Mouse (Mus musculus): ENCODE measurements around the gene Atrnl1. TPM values are rescaled to one million over a fixed set of nuclear protein-coding genes. Genes with fewer than 3 reads are reported as not detected.

Gene Atrnl1
- polyA plus RNA-seq, 1 experiment from 2014 or later: 8.2 TPM

GRCm38 (mm10) chr19:58120661-58121060 lies 509.8 kb downstream of the Atrnl1 start:
- Histone ChIP-seq H3K9ac (replicated peaks) (no peak overlapping the region), H3K4me2 (no peak overlapping the region), H3K4me1 (replicated peaks) (peaks cover 53% of the 10 kb centered on the region), H3K4me3 (replicated peaks) (no peak overlapping the region), H3K27me3 (peaks cover 14% of the 10 kb centered on the region), H3K36me3 (no peaks in the 10 kb centered on the region), H3K27ac (no peak overlapping the region), H3K9me3 (no peaks in the 10 kb centered on the region)
- WGBS: 84% methylated on average over 9 of the region's 9 CpGs
- no peak for ATAC-seq (ENCODE audit: insufficient number of reproducible peaks, insufficient read depth, low FRiP score, low TSS enrichment, low read depth)

- no peak overlapping the region for H3K27ac ChIP-seq
- H3K4me1 ChIP-seq (replicated peaks): peaks cover 63% of the 10 kb centered on the region
- H3K4me2 ChIP-seq: no peak overlapping the region
- peak; percentile 58 for ATAC-seq (ENCODE audit: insufficient number of reproducible peaks, insufficient read depth, low FRiP score, low TSS enrichment, low read depth)
- peaks cover 19% of the 10 kb centered on the region for H3K27me3 ChIP-seq
- no peaks in the 10 kb centered on the region for H3K36me3 ChIP-seq
- no peak overlapping the region for H3K4me3 ChIP-seq (replicated peaks)
- no peaks in the 10 kb centered on the region for H3K9me3 ChIP-seq
- H3K9ac ChIP-seq (replicated peaks): no peak overlapping the region
- 7% methylated on average over 6 of the region's 6 CpGs for WGBS
Measured at GRCm38 (mm10) chr19:58121628-58122027, 510.8 kb downstream of the Atrnl1 start.

- no peak overlapping the region for H3K4me3 ChIP-seq (replicated peaks)
- ATAC-seq (ENCODE audit: insufficient number of reproducible peaks, insufficient read depth, low FRiP score, low TSS enrichment, low read depth): no peak
- peaks cover 64% of the 10 kb centered on the region for H3K4me1 ChIP-seq (replicated peaks)
- H3K9ac ChIP-seq (replicated peaks): no peak overlapping the region
- no peaks in the 10 kb centered on the region for H3K36me3 ChIP-seq
- H3K27me3 ChIP-seq: peaks cover 22% of the 10 kb centered on the region
- 88% methylated on average over 3 of the region's 3 CpGs for WGBS
- no peak overlapping the region for H3K4me2 ChIP-seq
- no peak overlapping the region for H3K27ac ChIP-seq
- H3K9me3 ChIP-seq: no peaks in the 10 kb centered on the region
Measured at GRCm38 (mm10) chr19:58123620-58124019, 512.8 kb downstream of the Atrnl1 start.

GRCm38 (mm10) chr19:58124566-58124965 lies 513.7 kb downstream of the Atrnl1 start:
- 38% methylated on average over 5 of the region's 5 CpGs for WGBS
- Histone ChIP-seq H3K27ac (no peak overlapping the region), H3K27me3 (peaks cover 22% of the 10 kb centered on the region), H3K9me3 (peaks cover 2% of the 10 kb centered on the region), H3K4me1 (replicated peaks) (peaks cover 55% of the 10 kb centered on the region), H3K4me2 (no peak overlapping the region), H3K9ac (replicated peaks) (no peak overlapping the region), H3K4me3 (replicated peaks) (no peak overlapping the region), H3K36me3 (no peaks in the 10 kb centered on the region)
- ATAC-seq (ENCODE audit: insufficient number of reproducible peaks, insufficient read depth, low FRiP score, low TSS enrichment, low read depth): no peak

- Histone ChIP-seq H3K4me2 (peak overlapping the region; percentile 45), H3K4me3 (replicated peaks) (no peak overlapping the region; the same call in 1 of the 2 replicates), H3K4me1 (replicated peaks) (peaks cover 51% of the 10 kb centered on the region), H3K27ac (no peak overlapping the region), H3K9ac (replicated peaks) (no peak overlapping the region), H3K9me3 (peaks cover 6% of the 10 kb centered on the region), H3K36me3 (no peaks in the 10 kb centered on the region), H3K27me3 (peaks cover 22% of the 10 kb centered on the region)
- WGBS: 16% methylated on average over 14 of the region's 14 CpGs
- ATAC-seq (ENCODE audit: insufficient number of reproducible peaks, insufficient read depth, low FRiP score, low TSS enrichment, low read depth): no peak
Measured at GRCm38 (mm10) chr19:58125010-58125409, 514.2 kb downstream of the Atrnl1 start.

GRCm38 (mm10) chr19:58131896-58132295 lies 521.1 kb downstream of the Atrnl1 start:
- Histone ChIP-seq H3K27me3 (0 out of 2 replicates have a peak, but pooled peaks cover under 1% of the 10 kb centered on the region), H3K4me1 (replicated peaks) (peaks cover 4% of the 10 kb centered on the region; the same call in 1 of the 2 replicates), H3K4me3 (replicated peaks) (no peak overlapping the region), H3K27ac (no peak overlapping the region), H3K4me2 (no peak overlapping the region), H3K36me3 (peaks cover 23% of the 10 kb centered on the region), H3K9me3 (peaks cover 7% of the 10 kb centered on the region), H3K9ac (replicated peaks) (no peak overlapping the region)
- no peak for ATAC-seq (ENCODE audit: insufficient number of reproducible peaks, insufficient read depth, low FRiP score, low TSS enrichment, low read depth)
- WGBS: 94% methylated on average over 9 of the region's 9 CpGs

GRCm38 (mm10) chr19:58140191-58140784 lies 529.5 kb downstream of the Atrnl1 start:
- 0 out of 2 replicates have a peak, but pooled peaks cover 7% of the 10 kb centered on the region for H3K36me3 ChIP-seq
- ATAC-seq (ENCODE audit: insufficient number of reproducible peaks, insufficient read depth, low FRiP score, low TSS enrichment, low read depth): no peak
- H3K27me3 ChIP-seq: no peaks in the 10 kb centered on the region
- H3K4me1 ChIP-seq (replicated peaks): peaks cover 2% of the 10 kb centered on the region
- no peak overlapping the region for H3K4me3 ChIP-seq (replicated peaks)
- H3K4me2 ChIP-seq: no peak overlapping the region
- H3K9ac ChIP-seq (replicated peaks): no peak overlapping the region
- H3K9me3 ChIP-seq: no peaks in the 10 kb centered on the region
- H3K27ac ChIP-seq: no peak overlapping the region
- 30% methylated on average over 13 of the region's 13 CpGs for WGBS

- Histone ChIP-seq H3K4me2 (no peak overlapping the region), H3K9me3 (no peaks in the 10 kb centered on the region), H3K36me3 (no peaks in the 10 kb centered on the region), H3K9ac (replicated peaks) (no peak overlapping the region), H3K27me3 (no peaks in the 10 kb centered on the region), H3K4me3 (replicated peaks) (no peak overlapping the region), H3K4me1 (replicated peaks) (peaks cover 16% of the 10 kb centered on the region), H3K27ac (no peak overlapping the region)
- 88% methylated on average over 7 of the region's 7 CpGs for WGBS
- no peak for ATAC-seq (ENCODE audit: insufficient number of reproducible peaks, insufficient read depth, low FRiP score, low TSS enrichment, low read depth)
Measured at GRCm38 (mm10) chr19:58143853-58144454, 533.1 kb downstream of the Atrnl1 start.

GRCm38 (mm10) chr19:58145521-58145920 lies 534.7 kb downstream of the Atrnl1 start:
- WGBS: 53% methylated on average over 9 of the region's 9 CpGs

GRCm38 (mm10) chr19:58151257-58151656 lies 540.4 kb downstream of the Atrnl1 start:
- H3K27ac ChIP-seq: no peak overlapping the region
- no peaks in the 10 kb centered on the region for H3K27me3 ChIP-seq
- H3K4me2 ChIP-seq: no peak overlapping the region
- peaks cover 6% of the 10 kb centered on the region; the same call in 1 of the 2 replicates for H3K4me1 ChIP-seq (replicated peaks)
- 87% methylated on average over 7 of the region's 7 CpGs for WGBS
- no peaks in the 10 kb centered on the region for H3K9me3 ChIP-seq
- no peak overlapping the region for H3K9ac ChIP-seq (replicated peaks)
- H3K4me3 ChIP-seq (replicated peaks): no peak overlapping the region
- no peaks in the 10 kb centered on the region for H3K36me3 ChIP-seq
- no peak for ATAC-seq (ENCODE audit: insufficient number of reproducible peaks, insufficient read depth, low FRiP score, low TSS enrichment, low read depth)

More at GRCm38 (mm10) chr19:58145521-58145920, 534.7 kb downstream of the Atrnl1 start:
- H3K27me3 ChIP-seq: no peaks in the 10 kb centered on the region
- ATAC-seq (ENCODE audit: insufficient number of reproducible peaks, insufficient read depth, low FRiP score, low TSS enrichment, low read depth): no peak
- no peaks in the 10 kb centered on the region for H3K36me3 ChIP-seq
- no peak overlapping the region for H3K4me2 ChIP-seq
- peaks cover 17% of the 10 kb centered on the region for H3K4me1 ChIP-seq (replicated peaks)
- H3K9ac ChIP-seq (replicated peaks): no peak overlapping the region
- no peaks in the 10 kb centered on the region for H3K9me3 ChIP-seq
- H3K4me3 ChIP-seq (replicated peaks): no peak overlapping the region
- no peak overlapping the region for H3K27ac ChIP-seq

GRCm38 (mm10) chr19:58161569-58161968 lies 550.7 kb downstream of the Atrnl1 start:
- Histone ChIP-seq H3K36me3 (no peaks in the 10 kb centered on the region), H3K9me3 (no peaks in the 10 kb centered on the region; the same call in 1 of the 2 replicates), H3K4me1 (replicated peaks) (peaks cover 14% of the 10 kb centered on the region), H3K27me3 (peaks cover 5% of the 10 kb centered on the region; the same call in 1 of the 2 replicates), H3K4me2 (no peak overlapping the region), H3K27ac (no peak overlapping the region), H3K9ac (replicated peaks) (no peak overlapping the region), H3K4me3 (replicated peaks) (no peak overlapping the region)
- WGBS: 84% methylated on average over 9 of the region's 9 CpGs
- no peak for ATAC-seq (ENCODE audit: insufficient number of reproducible peaks, insufficient read depth, low FRiP score, low TSS enrichment, low read depth)
